Mouse (Mus musculus) right cerebral cortex, postnatal 10 days (tissue): ENCODE results near the gene Znhit3.
"Not testable (repeated sequence)": the region's sequence is repeated elsewhere in the genome, so short reads cannot be mapped to it uniquely, and the experiment has no call there.

Experiments used
- DNase-seq, 2 experiments: peaks; one replicate each; pipeline ENCODE4 v3.0.0; 2021; ENCODE audit warnings: low spot score in 2 of 2

Znhit3 gene

GRCm38 (mm10) chr11:84879007-84879771 lies 37.0 kb downstream of the Znhit3 start:
- no peak for DNase-seq

- DNase-seq = not testable (repeated sequence)
Measured at GRCm38 (mm10) chr11:84876020-84876419, 40.1 kb downstream of the Znhit3 start.

GRCm38 (mm10) chr11:84873042-84873833 lies 42.9 kb downstream of the Znhit3 start:
- no peak for DNase-seq

- DNase-seq = no peak
Measured at GRCm38 (mm10) chr11:84871548-84872069, 44.6 kb downstream of the Znhit3 start.

- no peak for DNase-seq
Measured at GRCm38 (mm10) chr11:84871046-84871445, 45.1 kb downstream of the Znhit3 start.

GRCm38 (mm10) chr11:84870337-84871043 lies 45.7 kb downstream of the Znhit3 start, which contains the start of gene Ggnbp2:
Gene Ggnbp2 (minus strand): TSS chr11:84870817.
- peak; percentile 94 to 95 for DNase-seq

GRCm38 (mm10) chr11:84869537-84870232 lies 46.5 kb downstream of the Znhit3 start:
- DNase-seq = peak; percentile 97

GRCm38 (mm10) chr11:84868786-84869259 lies 47.3 kb downstream of the Znhit3 start:
- DNase-seq = no peak

GRCm38 (mm10) chr11:84867586-84867985 lies 48.6 kb downstream of the Znhit3 start:
- DNase-seq = peak in 1 of 2 experiments; percentile 14

GRCm38 (mm10) chr11:84865268-84865667 lies 50.9 kb downstream of the Znhit3 start:
- DNase-seq = no peak
